Mouse (Mus musculus): ENCODE measurements at regions not wholly inside any gene's neighbourhood (a gene's known extent, or its start where the extent isn't known, plus 50 kb on each side); places are given as distances from the start of the nearest gene placed in this dataset.

DNA sequence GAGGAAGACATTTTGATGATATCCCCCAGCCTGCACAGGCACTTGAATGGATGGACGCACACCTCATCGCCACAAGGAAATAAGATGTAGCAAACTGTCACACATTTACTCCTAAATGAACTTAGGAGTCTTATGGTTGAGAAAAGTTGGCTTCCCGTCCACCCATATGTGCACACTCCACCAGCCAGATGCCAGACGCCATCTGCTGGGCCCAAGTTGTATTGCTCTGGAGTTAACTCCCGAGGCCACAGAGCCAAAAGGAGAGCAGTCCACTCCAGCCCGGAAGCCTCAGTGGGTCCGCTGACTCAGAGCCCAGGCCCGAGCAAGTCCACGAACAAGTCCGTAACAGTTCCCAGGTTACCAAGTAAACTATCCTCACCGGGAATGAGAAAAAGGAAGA lies 197.1 kb downstream of the Msrb3 start:
- Histone ChIP-seq H3K4me3 (ENCODE audit: low read length) (no peak overlapping the region), H3K4me2 (ENCODE audit: low read depth, low read length) (0 out of 2 replicates have a peak overlapping the region, but pooled peaks have one; percentile 35), H3K27ac (ENCODE audit: low read length) (no peak overlapping the region), H3K27me3 (ENCODE audit: control insufficient read depth, insufficient read depth, low read length) (no peaks in the 10 kb centered on the region), H3K4me1 (ENCODE audit: control insufficient read depth, insufficient read depth, low read length) (peaks cover 11% of the 10 kb centered on the region), H3K36me3 (ENCODE audit: control insufficient read depth, insufficient read depth) (no peaks in the 10 kb centered on the region), H3K9ac (ENCODE audit: low read length) (no peak overlapping the region), H3K9me3 (replicated peaks; ENCODE audit: control insufficient read depth, low read length) (0 out of 2 replicates have a peak, but pooled peaks cover 3% of the 10 kb centered on the region)
- ATAC-seq (replicated peaks; ENCODE audit: extremely low read depth, insufficient read depth, low FRiP score): 0 out of 2 replicates have a peak, but pooled peaks have one; percentile 59
- 11% methylated on average over 11 of the region's 11 CpGs for WGBS

DNA sequence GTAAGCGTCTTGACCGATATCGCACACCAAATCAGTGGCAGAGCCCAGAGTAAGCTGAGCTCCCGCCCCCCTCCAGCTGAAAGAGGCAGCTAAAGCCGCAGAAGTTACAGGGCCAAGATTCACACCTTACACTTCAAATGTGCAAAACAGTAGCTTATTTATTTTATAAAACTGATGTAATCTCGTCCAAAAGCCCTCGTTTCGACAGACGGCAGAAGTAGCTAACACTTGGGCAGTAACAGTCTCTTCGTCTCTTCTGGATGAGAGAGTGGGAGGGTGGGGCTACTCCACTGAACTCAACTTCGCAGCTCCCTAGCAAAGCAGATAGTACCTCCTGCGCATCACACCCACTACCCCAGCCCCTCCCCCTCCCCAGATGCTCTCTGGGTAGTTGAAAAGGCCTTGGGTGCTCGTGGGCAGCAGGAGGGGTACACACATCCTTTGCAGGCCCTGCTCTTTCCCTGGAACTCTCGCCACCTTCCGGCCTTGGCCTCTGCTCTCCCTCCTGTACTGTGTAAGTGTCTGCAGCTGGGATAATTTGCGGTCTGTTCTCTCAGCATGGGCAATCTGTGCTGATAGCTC lies 201.5 kb downstream of the Msrb3 start:
- Histone ChIP-seq H3K9ac (ENCODE audit: low read length) (peak overlapping the region; percentile 6; the same call in 1 of the 2 replicates), H3K4me1 (ENCODE audit: control insufficient read depth, insufficient read depth, low read length) (peaks cover 33% of the 10 kb centered on the region), H3K27me3 (ENCODE audit: control insufficient read depth, insufficient read depth, low read length) (no peaks in the 10 kb centered on the region), H3K36me3 (ENCODE audit: control insufficient read depth, insufficient read depth) (no peaks in the 10 kb centered on the region), H3K9me3 (replicated peaks; ENCODE audit: control insufficient read depth, low read length) (no peaks in the 10 kb centered on the region), H3K27ac (ENCODE audit: low read length) (peak overlapping the region; percentile 14; the same call in 1 of the 2 replicates), H3K4me3 (ENCODE audit: low read length) (no peak overlapping the region), H3K4me2 (ENCODE audit: low read depth, low read length) (peak overlapping the region; percentile 42)
- ATAC-seq (replicated peaks; ENCODE audit: extremely low read depth, insufficient read depth, low FRiP score): peak; percentile 53; the same call in 1 of the 2 replicates
- 16% methylated on average over 16 of the region's 16 CpGs for WGBS

DNA sequence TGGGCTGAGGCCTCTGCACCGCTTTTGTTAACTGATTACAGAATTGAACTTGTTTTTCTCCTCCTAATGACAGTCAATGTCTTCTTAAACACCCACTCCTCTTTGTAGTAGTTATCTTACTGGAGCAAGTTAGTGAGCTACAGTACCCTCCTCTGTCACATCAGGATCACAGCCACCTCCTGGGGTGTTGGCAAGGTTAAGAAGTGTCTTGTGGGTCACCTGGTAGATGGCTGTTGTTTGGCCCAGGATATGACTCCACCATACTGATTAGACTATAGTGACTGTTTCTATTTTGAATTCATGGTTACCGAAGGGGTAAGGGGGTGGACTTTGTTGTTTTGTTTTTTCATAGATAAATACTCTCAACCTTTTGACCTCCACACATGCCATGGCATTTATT lies 202.4 kb downstream of the Msrb3 start:
- WGBS: 41% methylated on average over 2 of the region's 2 CpGs
- Histone ChIP-seq H3K36me3 (ENCODE audit: control insufficient read depth, insufficient read depth) (no peaks in the 10 kb centered on the region), H3K27me3 (ENCODE audit: control insufficient read depth, insufficient read depth, low read length) (no peaks in the 10 kb centered on the region), H3K4me3 (ENCODE audit: low read length) (no peak overlapping the region), H3K9ac (ENCODE audit: low read length) (no peak overlapping the region), H3K4me1 (ENCODE audit: control insufficient read depth, insufficient read depth, low read length) (peaks cover 36% of the 10 kb centered on the region), H3K4me2 (ENCODE audit: low read depth, low read length) (no peak overlapping the region), H3K9me3 (replicated peaks; ENCODE audit: control insufficient read depth, low read length) (no peaks in the 10 kb centered on the region), H3K27ac (ENCODE audit: low read length) (no peak overlapping the region)
- no peak for ATAC-seq (replicated peaks; ENCODE audit: extremely low read depth, insufficient read depth, low FRiP score)

DNA sequence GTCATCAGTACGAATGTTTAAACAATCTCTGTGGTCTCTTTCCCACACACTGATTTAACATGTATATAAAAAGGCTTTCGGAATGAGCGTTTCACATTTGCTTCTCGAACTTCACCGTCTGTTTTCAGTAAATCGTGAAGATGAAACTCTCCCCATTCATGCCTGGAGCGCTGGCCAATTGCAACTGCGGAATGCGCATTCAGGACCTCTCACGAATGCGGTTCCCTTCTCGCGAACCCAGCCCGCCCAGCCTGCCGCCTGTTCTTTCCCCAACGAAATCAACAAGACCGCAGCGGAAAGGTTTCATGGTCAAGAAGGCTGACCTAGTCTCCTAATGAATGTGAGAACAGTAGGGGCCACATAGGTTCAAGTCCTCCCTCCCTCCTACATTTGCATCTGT lies 204.4 kb downstream of the Msrb3 start:
- peak overlapping the region; percentile 52 for H3K4me2 ChIP-seq (ENCODE audit: low read depth, low read length)
- H3K9me3 ChIP-seq (replicated peaks; ENCODE audit: control insufficient read depth, low read length): no peaks in the 10 kb centered on the region
- WGBS: 13% methylated on average over 18 of the region's 18 CpGs
- no peak for ATAC-seq (replicated peaks; ENCODE audit: extremely low read depth, insufficient read depth, low FRiP score)
- H3K4me1 ChIP-seq (ENCODE audit: control insufficient read depth, insufficient read depth, low read length): peaks cover 38% of the 10 kb centered on the region
- H3K9ac ChIP-seq (ENCODE audit: low read length): peak overlapping the region; percentile 21; the same call in 1 of the 2 replicates
- no peak overlapping the region for H3K27ac ChIP-seq (ENCODE audit: low read length)
- no peaks in the 10 kb centered on the region for H3K27me3 ChIP-seq (ENCODE audit: control insufficient read depth, insufficient read depth, low read length)
- H3K36me3 ChIP-seq (ENCODE audit: control insufficient read depth, insufficient read depth): no peaks in the 10 kb centered on the region
- peak overlapping the region; percentile 20 for H3K4me3 ChIP-seq (ENCODE audit: low read length)

DNA sequence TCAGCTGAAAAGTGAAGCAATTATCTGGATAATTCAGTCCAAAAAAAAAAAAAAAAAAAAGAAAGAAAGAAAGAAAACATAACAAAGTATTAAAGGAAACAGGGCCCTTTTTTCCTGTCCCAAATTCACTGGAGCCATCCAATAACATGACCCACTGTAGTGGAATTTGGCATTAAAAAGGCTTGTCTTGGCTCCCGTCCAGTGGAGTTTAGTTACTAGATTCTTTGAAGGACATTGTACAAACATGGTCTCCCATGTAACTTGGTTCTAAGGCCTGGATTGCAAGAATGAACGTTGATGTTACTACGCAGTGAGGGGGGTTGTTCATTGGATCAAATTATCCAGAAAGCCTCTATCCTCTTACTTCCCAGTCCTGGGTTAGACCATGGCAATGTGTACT lies 207.4 kb downstream of the Msrb3 start:
- ATAC-seq (replicated peaks; ENCODE audit: extremely low read depth, insufficient read depth, low FRiP score): no peak
- peaks cover 29% of the 10 kb centered on the region for H3K4me1 ChIP-seq (ENCODE audit: control insufficient read depth, insufficient read depth, low read length)
- no peak overlapping the region for H3K4me3 ChIP-seq (ENCODE audit: low read length)
- WGBS: 57% methylated on average over 3 of the region's 3 CpGs
- H3K4me2 ChIP-seq (ENCODE audit: low read depth, low read length): no peak overlapping the region
- H3K9me3 ChIP-seq (replicated peaks; ENCODE audit: control insufficient read depth, low read length): no peaks in the 10 kb centered on the region
- no peaks in the 10 kb centered on the region for H3K36me3 ChIP-seq (ENCODE audit: control insufficient read depth, insufficient read depth)
- H3K27me3 ChIP-seq (ENCODE audit: control insufficient read depth, insufficient read depth, low read length): no peaks in the 10 kb centered on the region
- 0 out of 2 replicates have a peak overlapping the region, but pooled peaks have one; percentile 18 for H3K27ac ChIP-seq (ENCODE audit: low read length)
- no peak overlapping the region for H3K9ac ChIP-seq (ENCODE audit: low read length)

DNA sequence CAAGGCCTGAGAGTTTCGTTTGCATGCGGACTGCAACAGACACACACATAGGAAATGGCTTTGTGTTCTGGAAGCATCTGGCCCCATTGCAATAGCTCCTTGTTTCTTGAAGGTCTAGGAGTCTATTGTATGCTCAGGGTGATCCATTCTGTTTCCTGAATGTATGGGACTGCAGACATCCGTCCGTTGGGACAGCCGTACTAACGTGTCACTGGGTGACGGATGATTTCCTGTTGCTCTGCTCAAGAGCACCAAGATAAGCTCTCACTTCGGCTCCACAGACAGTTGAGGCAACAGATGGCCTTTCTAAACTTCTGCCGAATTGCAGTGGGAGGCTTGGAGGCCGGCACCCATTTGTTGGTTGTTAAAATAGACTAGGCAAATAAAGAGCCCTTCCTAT lies 209.9 kb upstream of the Hmga2 start:
- WGBS: 22% methylated on average over 10 of the region's 10 CpGs
- ATAC-seq (replicated peaks; ENCODE audit: extremely low read depth, insufficient read depth, low FRiP score): peak; percentile 71
- H3K27ac ChIP-seq (ENCODE audit: low read length): peak overlapping the region; percentile 68

DNA sequence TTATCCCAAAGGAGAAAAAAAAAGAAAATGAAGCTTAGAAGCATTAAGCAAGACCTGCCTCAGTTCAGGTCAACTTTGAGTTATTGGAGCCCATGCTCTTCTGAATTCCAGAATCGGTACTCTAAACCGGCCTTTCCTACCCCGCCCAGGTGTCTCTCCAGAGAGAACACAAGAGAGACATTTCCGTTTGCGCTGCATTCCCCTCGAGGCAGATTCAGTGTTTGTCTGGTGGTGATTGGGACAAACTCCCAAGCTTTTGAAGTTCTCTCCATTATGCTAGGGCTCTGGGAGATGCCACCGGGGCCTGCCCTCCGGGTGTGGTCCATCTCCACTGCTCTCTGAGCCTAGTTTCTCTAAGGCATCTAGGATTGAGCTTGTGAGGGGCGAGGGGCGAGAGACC lies 205.8 kb upstream of the Hmga2 start:
- no peak overlapping the region for H3K9ac ChIP-seq (ENCODE audit: low read length)
- H3K9me3 ChIP-seq (replicated peaks; ENCODE audit: control insufficient read depth, low read length): no peaks in the 10 kb centered on the region
- no peak overlapping the region for H3K4me2 ChIP-seq (ENCODE audit: low read depth, low read length)
- no peak overlapping the region for H3K27ac ChIP-seq (ENCODE audit: low read length)
- H3K4me3 ChIP-seq (ENCODE audit: low read length): no peak overlapping the region
- H3K27me3 ChIP-seq (ENCODE audit: control insufficient read depth, insufficient read depth, low read length): no peaks in the 10 kb centered on the region
- 85% methylated on average over 10 of the region's 10 CpGs for WGBS
- no peak for ATAC-seq (replicated peaks; ENCODE audit: extremely low read depth, insufficient read depth, low FRiP score)
- H3K36me3 ChIP-seq (ENCODE audit: control insufficient read depth, insufficient read depth): no peaks in the 10 kb centered on the region
- peaks cover 11% of the 10 kb centered on the region; the same call in 1 of the 2 replicates for H3K4me1 ChIP-seq (ENCODE audit: control insufficient read depth, insufficient read depth, low read length)

More for the DNA sequence above, 209.9 kb upstream of the Hmga2 start:
- Histone ChIP-seq H3K36me3 (ENCODE audit: control insufficient read depth, insufficient read depth) (no peaks in the 10 kb centered on the region), H3K9ac (ENCODE audit: low read length) (no peak overlapping the region), H3K27me3 (ENCODE audit: control insufficient read depth, insufficient read depth, low read length) (no peaks in the 10 kb centered on the region), H3K9me3 (replicated peaks; ENCODE audit: control insufficient read depth, low read length) (no peaks in the 10 kb centered on the region), H3K4me3 (ENCODE audit: low read length) (no peak overlapping the region), H3K4me2 (ENCODE audit: low read depth, low read length) (no peak overlapping the region), H3K4me1 (ENCODE audit: control insufficient read depth, insufficient read depth, low read length) (peaks cover 14% of the 10 kb centered on the region; the same call in 1 of the 2 replicates)

DNA sequence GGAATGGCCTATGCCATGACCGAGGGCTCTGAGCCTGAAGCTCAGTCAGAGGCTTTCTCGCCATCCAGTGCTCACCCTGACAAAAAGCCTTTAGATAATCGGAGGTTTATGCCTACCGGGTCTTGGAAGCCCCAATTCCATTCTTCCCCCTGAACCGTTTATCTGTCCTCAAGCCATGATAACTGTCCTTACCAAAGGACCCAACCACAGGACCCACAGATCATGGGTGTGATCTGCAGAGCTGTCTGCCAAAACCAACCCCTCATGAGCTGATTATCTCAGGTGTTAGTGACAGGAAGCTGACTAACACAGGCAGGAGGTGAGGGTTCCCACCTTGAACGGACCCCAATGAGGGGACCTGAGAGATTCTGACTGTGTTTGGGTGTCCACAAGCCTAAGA lies 203.7 kb upstream of the Hmga2 start:
- Histone ChIP-seq H3K36me3 (ENCODE audit: control insufficient read depth, insufficient read depth) (no peaks in the 10 kb centered on the region), H3K27ac (ENCODE audit: low read length) (no peak overlapping the region), H3K27me3 (ENCODE audit: control insufficient read depth, insufficient read depth, low read length) (no peaks in the 10 kb centered on the region), H3K4me3 (ENCODE audit: low read length) (no peak overlapping the region), H3K9me3 (replicated peaks; ENCODE audit: control insufficient read depth, low read length) (no peaks in the 10 kb centered on the region), H3K4me1 (ENCODE audit: control insufficient read depth, insufficient read depth, low read length) (peaks cover 6% of the 10 kb centered on the region; the same call in 1 of the 2 replicates), H3K9ac (ENCODE audit: low read length) (no peak overlapping the region), H3K4me2 (ENCODE audit: low read depth, low read length) (no peak overlapping the region)
- WGBS: 68% methylated on average over 6 of the region's 6 CpGs
- no peak for ATAC-seq (replicated peaks; ENCODE audit: extremely low read depth, insufficient read depth, low FRiP score)

DNA sequence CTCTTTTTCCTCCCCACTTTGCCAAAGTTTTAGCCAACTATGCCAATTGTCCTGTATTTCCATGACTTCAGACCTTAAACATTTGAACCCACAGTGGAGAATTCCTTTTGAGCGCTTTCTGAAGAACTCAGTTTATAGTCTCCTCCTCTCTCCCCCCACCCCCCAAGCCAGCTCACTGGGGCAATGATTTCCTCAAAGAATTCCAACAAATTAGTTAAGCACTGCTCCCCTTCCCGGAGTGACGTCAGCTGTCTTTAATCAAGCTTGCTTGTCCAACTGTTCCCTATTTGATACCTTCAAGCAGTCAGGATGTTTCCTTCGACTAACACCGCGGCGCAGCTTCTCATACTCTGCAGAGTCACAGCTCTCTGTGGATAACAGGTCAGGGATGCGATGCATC lies 202.0 kb upstream of the Hmga2 start:
- Histone ChIP-seq H3K4me1 (ENCODE audit: control insufficient read depth, insufficient read depth, low read length) (peaks cover 10% of the 10 kb centered on the region; the same call in 1 of the 2 replicates), H3K9me3 (replicated peaks; ENCODE audit: control insufficient read depth, low read length) (no peaks in the 10 kb centered on the region), H3K27ac (ENCODE audit: low read length) (no peak overlapping the region), H3K9ac (ENCODE audit: low read length) (no peak overlapping the region), H3K4me2 (ENCODE audit: low read depth, low read length) (no peak overlapping the region), H3K4me3 (ENCODE audit: low read length) (no peak overlapping the region), H3K27me3 (ENCODE audit: control insufficient read depth, insufficient read depth, low read length) (no peaks in the 10 kb centered on the region), H3K36me3 (ENCODE audit: control insufficient read depth, insufficient read depth) (no peaks in the 10 kb centered on the region)
- no peak for ATAC-seq (replicated peaks; ENCODE audit: extremely low read depth, insufficient read depth, low FRiP score)
- WGBS: 60% methylated on average over 8 of the region's 8 CpGs
